Mouse (Mus musculus) erythroblast, embryonic 14.5 days (primary cell): Measurements from ENCODE around the gene Dip2b.

Experiments used
- GATA1 ChIP-seq: IDR thresholded peaks from 2 replicates; pipeline ENCODE4 v1.6.1; 2012; ENCODE audit warnings: low read length, inconsistent platforms, mixed read lengths
- TAL1 ChIP-seq: IDR thresholded peaks from 3 replicates; pipeline ENCODE4 v1.6.1; 2012; ENCODE audit warnings: low read length, inconsistent platforms, mixed read lengths

DNA sequence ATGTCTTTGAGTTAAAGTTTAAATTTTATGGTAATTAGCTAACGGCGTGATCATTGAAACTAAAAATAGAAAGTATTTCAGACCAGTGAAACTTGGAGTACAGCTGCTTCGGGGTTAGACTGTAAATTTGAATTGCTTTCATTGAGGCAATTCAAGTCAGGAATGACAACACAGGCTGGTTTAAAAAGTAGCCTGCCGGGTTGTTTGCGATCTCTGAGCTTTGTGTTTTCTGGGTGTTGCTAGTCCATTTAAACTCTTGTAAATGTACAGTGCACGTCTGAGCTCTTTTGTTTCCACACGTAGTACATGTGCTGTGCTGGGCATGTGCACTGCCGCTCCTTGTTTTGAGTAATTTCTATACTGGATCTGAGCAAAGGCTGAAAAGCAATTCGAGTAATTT is 28.2 kb downstream of the Dip2b start:
- TF ChIP-seq TAL1 (no peak), GATA1 (no peak)
